Mouse (Mus musculus): ENCODE measurements around the gene Slc47a1.
"Not testable (repeated sequence)": the region's sequence is repeated elsewhere in the genome, so short reads cannot be mapped to it uniquely, and the experiment has no call there.

The Slc47a1 gene

DNA sequence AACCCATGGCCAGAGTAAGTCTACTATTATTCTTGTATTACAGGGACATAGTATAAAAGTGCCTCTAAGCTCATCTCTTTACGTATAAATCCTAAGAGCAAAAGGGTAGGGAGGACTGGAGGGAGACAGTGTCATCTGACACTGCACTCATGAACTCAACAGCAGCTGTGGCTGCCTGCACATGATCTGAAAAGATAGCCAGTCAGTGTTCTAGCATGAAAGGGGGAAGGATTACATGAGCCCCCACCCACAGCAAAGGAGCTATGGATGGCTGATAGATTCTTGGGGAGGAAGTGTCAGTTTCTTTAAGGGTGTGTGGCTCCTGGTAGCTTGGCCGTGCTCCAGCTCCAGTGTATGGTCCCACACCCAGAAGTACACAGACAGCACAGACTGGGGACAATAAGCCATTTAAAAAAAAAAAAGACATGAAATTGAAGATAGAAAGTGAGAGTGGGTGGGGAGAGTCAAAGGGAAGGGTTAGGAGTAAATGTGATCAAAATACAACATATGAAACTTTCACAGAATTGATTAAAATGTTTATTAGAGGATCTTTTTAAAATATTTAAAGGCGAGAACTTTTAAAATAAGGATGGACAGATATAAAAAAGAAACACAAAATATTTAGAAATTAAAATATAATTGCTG, 58.1 kb downstream of the Slc47a1 start:
- in situ Hi-C loops (cut with MboI) = no loop called here

DNA sequence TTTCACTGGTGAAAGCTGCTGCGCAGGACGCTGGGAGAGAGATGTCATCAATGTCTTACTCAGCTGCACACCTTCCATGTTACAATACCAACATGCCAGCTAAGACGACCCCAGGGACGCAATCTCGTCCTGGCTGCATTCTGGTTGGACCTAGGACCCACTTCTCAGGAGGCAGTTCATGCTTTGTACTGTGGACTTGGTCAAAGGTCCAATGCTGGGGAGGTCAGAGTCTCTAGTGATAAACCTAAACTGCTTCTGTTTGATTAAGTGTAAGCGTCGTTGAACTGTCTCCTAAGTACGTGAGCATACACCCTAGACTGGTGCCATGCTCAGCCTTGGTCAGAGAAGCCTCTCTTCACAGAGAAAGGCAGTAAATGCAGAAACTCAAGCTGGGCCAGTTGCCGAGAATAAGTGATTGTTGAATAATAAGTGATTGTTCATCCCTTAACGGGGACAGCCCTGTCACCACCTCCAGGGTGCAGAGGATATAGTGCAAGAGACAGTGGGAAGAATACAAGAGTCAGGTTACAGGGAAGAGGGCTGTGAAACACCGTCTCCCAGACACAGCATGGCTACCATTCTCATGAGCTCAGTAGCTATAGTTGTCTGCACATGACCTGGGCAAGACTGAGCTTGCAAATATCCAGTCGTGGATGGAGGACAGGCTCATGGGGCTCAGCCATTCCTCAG, 58.8 kb downstream of the Slc47a1 start:
- in situ Hi-C loops (cut with MboI) = no loop called here

DNA sequence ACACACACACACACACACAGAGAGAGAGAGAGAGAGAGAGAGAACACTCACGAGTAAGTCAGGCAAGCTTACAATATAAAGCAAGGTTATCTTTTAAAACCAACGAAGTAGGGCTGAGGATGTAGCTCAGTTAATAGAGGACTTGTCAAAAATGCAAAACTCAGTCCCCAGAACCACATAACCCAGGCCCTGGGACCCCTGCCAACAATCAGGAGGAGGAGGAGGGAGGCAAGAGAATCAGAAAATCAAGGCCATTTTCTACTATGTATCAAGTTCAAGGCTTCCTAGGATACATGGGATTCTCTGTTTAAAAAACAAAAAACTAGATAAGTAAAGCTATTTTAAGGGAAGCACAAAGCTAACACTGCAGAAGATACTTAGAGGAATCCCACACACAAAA, 61.3 kb downstream of the Slc47a1 start:
- in situ Hi-C loops (cut with MboI) = no loop called here

DNA sequence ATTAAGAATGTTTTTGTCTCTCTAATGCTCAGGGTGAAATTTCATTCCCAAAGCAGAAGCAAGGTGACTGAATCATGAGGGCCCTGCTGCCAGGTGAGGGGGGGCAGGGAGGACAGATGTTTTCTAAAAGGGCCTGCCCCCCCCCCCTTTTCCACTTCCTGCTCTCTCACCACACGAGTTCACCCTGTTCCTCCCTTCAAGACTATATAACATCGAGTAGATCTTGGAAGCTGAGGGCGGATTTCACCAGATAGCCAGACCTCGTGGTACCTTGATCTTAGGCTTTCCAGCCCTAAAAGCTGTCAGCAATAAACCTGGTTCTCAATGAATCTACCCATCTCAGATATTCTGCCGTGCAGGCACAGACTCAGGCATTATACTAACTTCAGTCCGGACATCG, 67.8 kb downstream of the Slc47a1 start:
- in situ Hi-C loops (cut with MboI) = no loop called here

DNA sequence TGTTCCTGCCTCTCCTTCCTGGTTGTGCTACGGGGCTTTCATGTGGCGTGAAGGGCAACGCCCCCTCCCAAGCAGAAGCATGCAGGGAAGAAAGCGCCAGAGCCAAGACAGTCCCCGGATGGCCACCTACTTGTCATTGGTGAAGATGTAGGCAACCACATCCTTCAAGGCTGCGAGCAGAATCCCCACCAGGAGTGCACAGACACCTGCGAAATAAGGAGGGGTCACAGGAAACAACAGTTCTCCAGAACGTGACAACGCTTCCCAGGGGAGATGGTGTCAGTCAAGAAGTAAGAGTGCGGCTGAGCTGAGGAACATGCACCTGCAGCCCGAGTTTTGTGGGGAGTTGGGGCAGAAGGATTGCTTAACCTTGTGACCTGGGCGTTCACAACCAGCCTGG, 68.3 kb downstream of the Slc47a1 start:
- in situ Hi-C loops (cut with MboI) = no loop called here

DNA sequence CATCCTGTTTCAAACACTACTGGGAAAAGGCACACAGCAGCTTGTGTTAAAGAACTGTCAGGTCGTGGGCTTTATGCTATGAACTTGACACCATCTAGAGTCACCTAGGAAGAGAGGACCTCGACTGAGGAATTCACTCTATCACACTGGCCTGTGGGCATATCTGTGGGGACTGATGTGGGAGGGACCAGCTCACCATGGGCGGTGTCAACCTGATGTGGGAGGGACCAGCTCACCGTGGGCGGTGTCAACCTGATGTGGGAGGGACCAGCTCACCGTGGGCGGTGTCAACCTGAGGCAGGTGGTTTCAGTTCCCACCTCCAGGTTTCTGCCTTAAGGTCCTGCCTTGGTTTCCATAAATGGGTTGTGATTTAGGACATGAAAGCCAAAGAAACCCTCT, 70.3 kb downstream of the Slc47a1 start:
- in situ Hi-C loops (cut with MboI) = no loop called here

DNA sequence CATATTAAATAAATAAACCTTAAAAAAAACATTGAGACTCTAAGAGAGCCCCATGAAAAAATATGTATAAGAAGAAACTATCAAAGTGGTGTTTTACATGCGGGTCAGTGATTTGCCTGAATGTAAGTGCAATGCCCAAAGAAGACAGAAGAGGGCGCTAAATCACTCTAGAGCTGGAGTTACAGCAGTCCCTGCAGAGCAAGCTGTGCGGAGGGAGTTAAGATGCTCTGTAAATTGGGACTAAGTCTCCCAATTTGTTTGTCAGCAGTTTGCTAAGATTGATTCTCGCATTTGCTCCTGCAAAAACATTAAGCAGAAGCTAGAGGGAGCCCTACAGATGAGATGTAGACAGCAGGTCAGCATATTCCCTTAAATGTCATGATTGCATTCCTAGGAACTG, 72.8 kb downstream of the Slc47a1 start:
- in situ Hi-C loops (cut with MboI) = no loop called here

DNA sequence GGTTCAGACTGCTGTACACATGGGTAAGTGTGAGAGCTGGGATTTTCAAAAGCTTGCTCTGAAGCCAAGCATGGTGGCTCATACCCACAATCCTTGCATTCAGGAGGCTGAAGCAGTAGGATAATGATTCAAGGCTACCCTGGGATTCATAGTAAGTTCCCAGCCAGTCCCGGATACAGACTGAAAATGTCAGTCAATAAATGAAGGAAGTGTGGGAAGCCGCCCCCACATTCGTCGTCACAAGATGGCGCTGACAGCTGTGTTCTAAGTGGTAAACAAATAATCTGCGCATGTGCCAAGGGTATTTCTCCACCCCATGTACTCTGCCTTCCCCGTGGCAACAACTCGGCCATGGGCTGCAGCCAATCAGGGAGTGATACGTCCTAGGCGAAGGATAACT, 73.6 kb downstream of the Slc47a1 start:
- in situ Hi-C loops (cut with MboI) = not testable (repeated sequence)

DNA sequence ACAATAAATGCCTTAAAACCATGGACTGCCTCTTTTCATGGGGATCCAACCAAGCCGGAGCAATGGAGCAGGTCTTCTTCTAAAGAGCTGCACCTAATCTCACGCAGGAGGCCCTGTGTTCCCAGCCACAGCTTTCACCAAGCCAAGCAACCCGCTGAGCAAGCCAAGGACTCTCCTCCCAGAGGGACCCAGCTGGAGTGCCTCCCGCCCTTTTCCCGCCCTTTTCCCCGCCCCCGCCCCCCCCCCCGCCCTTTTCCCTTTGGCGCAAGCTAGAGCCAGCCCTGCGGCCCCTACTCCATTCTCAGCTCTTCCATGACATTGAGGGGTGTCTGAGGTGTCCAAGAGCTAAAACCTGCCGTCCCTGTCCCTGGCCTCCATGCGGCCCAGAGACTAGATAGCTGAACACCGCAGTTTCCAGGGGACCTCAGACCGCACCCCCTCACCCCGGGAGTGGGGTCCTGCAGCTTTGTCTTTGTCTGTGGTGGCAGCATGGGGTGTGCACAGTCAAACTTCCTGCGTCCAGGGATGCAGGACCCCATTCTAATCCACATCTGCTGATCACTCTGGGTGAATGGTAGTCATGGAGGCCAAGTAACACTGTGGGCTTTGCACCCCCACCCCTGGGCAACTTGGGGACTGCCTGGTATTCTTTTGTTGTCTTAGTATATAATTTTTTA, 77.3 kb downstream of the Slc47a1 start:
- in situ Hi-C loops (cut with MboI) = no loop called here

DNA sequence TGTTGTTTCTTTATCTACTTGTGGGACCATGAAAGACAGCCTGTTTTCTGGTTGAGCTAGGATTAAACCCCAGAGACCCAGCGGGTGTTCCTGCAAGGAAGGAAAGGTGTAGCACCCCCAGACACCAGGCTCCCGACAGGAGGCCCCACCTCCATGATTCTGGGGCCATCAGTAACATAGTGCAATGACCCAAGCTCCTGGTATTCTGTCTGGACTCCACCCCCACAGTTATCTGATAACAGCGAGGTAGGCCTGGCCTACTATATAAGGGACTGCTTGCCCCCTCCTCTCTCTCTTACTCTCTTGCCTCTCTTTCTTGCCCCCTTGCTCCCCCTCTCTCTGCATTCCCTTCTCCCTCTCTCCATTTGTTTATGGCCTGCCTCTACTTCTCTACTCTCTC, 77.9 kb downstream of the Slc47a1 start:
- in situ Hi-C loops (cut with MboI) = no loop called here

DNA sequence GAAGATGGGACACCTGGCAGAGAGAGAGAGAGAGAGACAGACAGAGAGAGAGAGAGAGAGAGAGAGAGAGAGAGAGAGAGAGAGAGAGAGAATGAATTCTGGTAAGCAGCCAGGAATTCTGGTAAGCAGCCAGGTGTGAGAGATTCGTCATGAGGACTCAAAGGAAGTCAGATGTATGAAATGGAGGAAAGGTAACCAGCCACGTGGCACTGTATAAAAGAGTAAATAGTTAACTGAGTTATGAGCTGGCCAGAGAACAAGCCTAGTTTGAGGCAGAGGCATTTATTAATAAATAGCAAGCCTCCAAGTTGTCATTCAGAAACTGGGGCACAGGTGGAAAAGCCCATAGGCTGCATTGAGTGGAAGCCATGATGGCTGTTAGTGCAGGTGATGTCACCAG, 80.2 kb downstream of the Slc47a1 start:
- in situ Hi-C loops (cut with MboI) = no loop called here

DNA sequence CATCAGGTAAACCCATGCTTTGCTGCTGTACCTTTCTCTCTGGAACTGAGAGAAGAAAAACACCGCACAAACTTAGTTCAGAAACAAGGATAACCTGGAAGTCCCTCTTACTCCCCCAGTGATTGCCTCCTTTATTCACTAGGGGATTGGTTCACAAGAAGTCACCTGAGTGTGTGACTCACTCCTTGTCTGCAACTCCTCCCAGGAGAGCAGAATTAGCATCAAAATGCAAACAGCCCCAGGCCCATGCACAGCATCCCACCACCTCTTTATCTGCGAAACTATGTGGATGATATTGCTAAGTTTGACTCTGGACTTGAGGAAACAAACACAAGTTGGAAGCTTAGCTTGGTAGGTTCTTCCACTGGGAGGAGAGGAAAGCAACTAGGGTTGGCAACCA, 80.8 kb downstream of the Slc47a1 start:
- in situ Hi-C loops (cut with MboI) = no loop called here

DNA sequence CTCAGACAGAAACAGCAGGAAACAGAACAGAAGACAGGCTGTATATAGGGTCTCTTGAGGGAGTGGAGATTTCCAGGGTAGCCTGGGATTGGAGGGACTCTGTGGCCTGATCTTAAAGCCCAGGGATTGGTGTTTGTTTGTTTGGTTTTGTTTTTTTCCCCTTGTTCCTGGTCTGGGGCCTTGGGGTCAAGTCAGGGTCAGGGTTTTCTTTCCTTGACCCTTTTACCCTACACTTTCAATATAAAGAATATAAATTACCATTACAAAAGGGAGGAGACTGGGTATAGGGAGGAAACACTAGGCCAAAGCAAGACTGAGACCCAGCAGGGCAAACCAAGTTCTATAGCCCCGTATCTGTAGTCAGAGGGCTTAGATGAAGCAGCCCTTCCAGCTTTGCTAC, 81.6 kb downstream of the Slc47a1 start:
- in situ Hi-C loops (cut with MboI) = no loop called here

DNA sequence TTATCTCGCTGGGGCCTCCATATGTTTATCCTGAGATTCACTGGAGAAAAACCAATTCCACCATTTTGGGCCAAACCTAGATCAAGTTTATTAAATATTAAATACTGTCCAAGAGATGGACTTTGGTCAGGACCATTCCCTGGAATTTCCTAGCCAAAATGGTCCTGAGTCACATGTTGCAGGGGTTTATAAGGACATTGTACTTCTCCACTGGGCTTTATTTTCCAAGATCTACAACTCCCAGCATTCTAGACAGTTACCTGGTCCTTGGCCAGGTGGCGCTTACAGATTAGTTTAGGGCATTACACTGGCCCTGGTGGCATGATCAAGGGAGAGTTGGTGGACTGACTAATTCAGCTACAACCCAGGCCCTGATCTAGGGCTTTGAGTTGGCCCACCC, 82.6 kb downstream of the Slc47a1 start:
- in situ Hi-C loops (cut with MboI) = no loop called here

DNA sequence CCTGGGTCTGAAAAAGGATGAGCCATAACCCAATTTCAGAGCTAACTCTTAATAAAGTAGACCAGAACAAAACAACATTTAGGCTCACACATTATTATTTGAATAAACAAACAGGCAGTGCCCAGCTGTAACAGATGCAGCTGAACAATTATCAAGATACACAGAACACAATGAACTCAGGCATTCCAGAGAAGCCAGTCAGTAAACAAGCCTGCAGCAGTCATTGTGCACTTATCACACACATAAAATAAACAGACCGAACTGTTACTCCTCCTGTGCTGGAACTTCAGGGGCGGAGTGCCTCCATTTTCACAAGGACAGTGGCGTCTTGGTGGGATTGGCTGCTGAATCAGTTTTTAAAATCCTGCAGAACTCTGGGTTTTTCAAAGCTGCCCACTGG, 83.7 kb downstream of the Slc47a1 start:
- in situ Hi-C loops (cut with MboI) = no loop called here
